Mouse (Mus musculus) E14TG2a.4 (cell line): ENCODE data around the gene Ppm1e.
A peak's percentile ranks its signal among the peaks of the same experiment; 100 is the strongest.

Experiments used
- H3K27me3 ChIP-seq: 2 replicates; pipeline ENCODE4 v1.6.1; 2014; ENCODE audit warnings: low read length, control low read depth; ENCODE audit not compliant: insufficient read depth
- H3K36me3 ChIP-seq: 2 replicates; pipeline ENCODE4 v1.6.1; 2014; ENCODE audit warnings: low read length, control low read depth; ENCODE audit not compliant: insufficient read depth
- H3K4me1 ChIP-seq: replicated peaks from 2 replicates; pipeline ENCODE4 v1.6.1; 2014; ENCODE audit warnings: low read depth, low read length, control low read depth
- H3K4me3 ChIP-seq: replicated peaks from 2 replicates; pipeline ENCODE4 v1.5.1; 2014; ENCODE audit warnings: mild to moderate bottlenecking, low read length
- H3K9me3 ChIP-seq: 2 replicates; pipeline ENCODE4 v1.6.1; 2014; ENCODE audit warnings: low read length, control low read depth
- CTCF ChIP-seq: conservative IDR thresholded peaks from 2 replicates; pipeline ENCODE4 v1.5.1; 2014; ENCODE audit warnings: low read length
- NANOG ChIP-seq: IDR thresholded peaks from 2 replicates; pipeline ENCODE4 v1.6.1; 2014; ENCODE audit warnings: borderline replicate concordance, low read length, mixed read lengths
- POU5F1 ChIP-seq: IDR thresholded peaks from 2 replicates; pipeline ENCODE4 v1.6.1; 2014; ENCODE audit warnings: low read length, borderline replicate concordance

Ppm1e gene

GRCm38 (mm10) chr11:87367865-87368580, 9.2 kb upstream of the Ppm1e start:
- no peaks in the 10 kb centered on the region for H3K27me3 ChIP-seq
- no peak overlapping the region for H3K4me3 ChIP-seq
- no peaks in the 10 kb centered on the region for H3K36me3 ChIP-seq
- TF ChIP-seq CTCF (no peak), NANOG (no peak), POU5F1 (no peak)
- no peaks in the 10 kb centered on the region for H3K9me3 ChIP-seq
- no peaks in the 10 kb centered on the region for H3K4me1 ChIP-seq

- Histone ChIP-seq H3K4me3 (no peak overlapping the region), H3K36me3 (no peaks in the 10 kb centered on the region), H3K27me3 (no peaks in the 10 kb centered on the region), H3K9me3 (no peaks in the 10 kb centered on the region), H3K4me1 (no peaks in the 10 kb centered on the region)
- no peak for TF ChIP-seq POU5F1
- no peak for TF ChIP-seq CTCF
- TF ChIP-seq NANOG, result no peak
Measured at GRCm38 (mm10) chr11:87367061-87367460, 8.2 kb upstream of the Ppm1e start.

DNA sequence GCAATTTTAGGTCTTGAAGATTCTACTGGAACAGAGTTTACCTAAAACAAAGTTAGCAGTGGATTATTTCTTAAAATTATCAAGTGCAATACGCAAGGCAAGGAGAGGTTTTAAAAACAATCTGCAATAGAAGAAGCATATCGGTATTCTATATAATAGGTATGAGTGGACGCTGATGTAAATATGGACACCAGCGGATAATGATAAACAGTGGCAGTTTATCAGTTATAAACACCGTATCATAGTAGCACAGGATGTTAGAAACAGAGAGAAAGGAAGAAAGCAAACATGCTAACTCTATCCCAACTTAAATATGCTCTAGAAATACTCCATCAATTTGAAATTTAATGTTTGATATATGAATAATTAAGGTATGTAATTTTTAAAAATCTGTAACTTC, 6.3 kb upstream of the Ppm1e start:
- H3K27me3 ChIP-seq, result peaks cover 5% of the 10 kb centered on the region
- H3K4me1 ChIP-seq, result no peaks in the 10 kb centered on the region
- no peaks in the 10 kb centered on the region for H3K9me3 ChIP-seq
- H3K36me3 ChIP-seq, result no peaks in the 10 kb centered on the region
- H3K4me3 ChIP-seq, result no peak overlapping the region
- TF ChIP-seq POU5F1 (no peak), NANOG (no peak), CTCF (no peak)

DNA sequence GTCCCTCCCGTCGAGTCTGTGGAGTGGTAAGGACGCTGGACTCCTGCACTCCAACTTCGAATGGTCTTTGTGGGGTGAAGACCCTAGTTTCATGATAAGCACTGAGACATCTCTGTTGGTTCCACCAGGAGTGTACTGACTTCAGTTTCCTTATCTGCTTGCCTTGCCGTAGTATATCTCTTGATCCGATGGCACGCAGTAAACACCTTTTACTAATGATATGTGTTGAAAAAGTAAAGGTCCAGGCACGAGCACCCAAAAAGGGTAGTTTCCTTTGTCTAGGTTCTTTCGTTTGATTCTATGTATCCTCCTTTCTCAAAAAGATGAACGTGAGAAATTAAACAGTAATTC, 414 bp upstream of the Ppm1e start:
- no peaks in the 10 kb centered on the region for H3K9me3 ChIP-seq
- TF ChIP-seq POU5F1 (no peak), NANOG (no peak), CTCF (no peak)
- peak overlapping the region; percentile 93 for H3K4me3 ChIP-seq
- peaks cover 15% of the 10 kb centered on the region for H3K4me1 ChIP-seq
- no peaks in the 10 kb centered on the region for H3K36me3 ChIP-seq
- H3K27me3 ChIP-seq, result peaks cover 47% of the 10 kb centered on the region

DNA sequence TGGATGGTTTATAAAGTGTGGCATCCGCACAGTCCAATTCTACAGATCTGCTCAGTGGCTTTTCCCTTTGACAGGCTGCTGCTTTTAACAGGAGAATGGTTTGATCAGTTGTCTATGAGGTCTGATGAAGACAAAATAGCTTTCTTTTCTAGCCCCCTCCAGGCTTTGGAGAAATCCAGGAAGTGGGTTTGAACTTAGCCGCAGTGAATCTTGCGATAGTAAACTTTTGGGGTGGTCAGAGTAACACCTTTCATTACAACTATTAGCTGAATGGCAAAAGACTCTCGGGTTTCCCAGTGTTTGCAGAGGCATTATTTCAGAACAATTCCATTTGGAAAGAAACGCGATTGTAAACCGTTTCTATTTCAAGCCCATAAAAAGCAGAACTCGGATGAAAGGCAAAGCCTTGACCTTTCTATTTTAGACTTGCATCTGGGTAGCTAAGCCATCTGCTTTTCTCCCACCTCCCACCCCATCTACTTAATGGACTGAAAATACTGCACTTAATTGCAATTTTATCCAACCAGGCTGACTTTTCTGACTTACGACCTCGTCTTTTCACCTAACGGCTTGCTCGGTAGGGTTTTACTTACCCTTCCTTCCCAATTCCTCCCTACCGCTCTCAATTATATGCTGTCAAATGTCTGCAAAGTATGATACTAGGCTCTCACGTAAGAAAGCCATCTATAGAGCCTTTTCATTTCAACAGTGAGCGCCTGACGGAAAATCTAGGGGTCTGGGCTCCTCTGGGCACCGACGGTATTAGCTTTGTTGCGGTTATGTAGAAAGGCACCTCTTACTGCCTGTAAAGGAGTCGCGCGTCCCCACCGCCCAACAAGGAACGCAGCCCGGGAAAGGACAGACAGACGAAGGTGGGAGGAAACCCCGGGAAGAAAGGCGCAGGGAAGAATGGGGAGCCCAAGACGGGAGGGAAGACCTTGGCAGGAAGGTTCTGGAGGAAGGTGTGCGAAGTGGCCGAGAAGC, 1.2 kb downstream of the Ppm1e start:
- Histone ChIP-seq H3K4me3 (peak overlapping the region; percentile 93), H3K27me3 (peaks cover 47% of the 10 kb centered on the region), H3K36me3 (no peaks in the 10 kb centered on the region), H3K9me3 (no peaks in the 10 kb centered on the region), H3K4me1 (peaks cover 26% of the 10 kb centered on the region)
- TF ChIP-seq CTCF (no peak), NANOG (no peak), POU5F1 (no peak)

DNA sequence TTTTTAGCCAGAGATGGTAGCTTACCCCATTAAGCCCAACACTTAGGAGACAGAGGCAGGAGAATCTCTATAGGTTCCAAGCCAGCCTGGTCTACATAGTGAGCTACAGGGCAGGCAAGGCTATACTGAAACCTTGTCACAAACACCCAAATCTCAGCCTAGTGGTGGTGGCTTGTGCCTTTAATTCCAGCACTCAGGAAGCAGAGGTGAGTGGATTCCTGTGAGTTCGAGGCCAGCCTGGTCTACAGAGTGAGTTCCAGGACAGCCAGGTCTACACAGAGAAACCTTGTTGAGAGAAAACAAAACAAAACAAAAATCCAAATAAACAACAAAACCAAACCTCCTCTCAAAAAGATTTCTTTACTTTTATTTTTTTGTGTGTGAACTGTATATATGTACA, 4.0 kb downstream of the Ppm1e start:
- Histone ChIP-seq H3K4me3 (no peak overlapping the region), H3K27me3 (peaks cover 40% of the 10 kb centered on the region), H3K36me3 (no peaks in the 10 kb centered on the region), H3K4me1 (peaks cover 26% of the 10 kb centered on the region), H3K9me3 (no peaks in the 10 kb centered on the region)
- TF ChIP-seq CTCF, result no peak
- TF ChIP-seq POU5F1, result no peak
- TF ChIP-seq NANOG, result no peak

GRCm38 (mm10) chr11:87353646-87354170, 5.1 kb downstream of the Ppm1e start:
- H3K27me3 ChIP-seq, result peaks cover 33% of the 10 kb centered on the region
- no peak for TF ChIP-seq CTCF
- TF ChIP-seq NANOG, result no peak
- TF ChIP-seq POU5F1, result no peak

GRCm38 (mm10) chr11:87326381-87326780, 32.4 kb downstream of the Ppm1e start:
- Histone ChIP-seq H3K4me3 (no peak overlapping the region), H3K27me3 (no peaks in the 10 kb centered on the region), H3K4me1 (peaks cover 6% of the 10 kb centered on the region), H3K9me3 (no peaks in the 10 kb centered on the region), H3K36me3 (no peaks in the 10 kb centered on the region)
- TF ChIP-seq NANOG, result no peak
- no peak for TF ChIP-seq POU5F1
- TF ChIP-seq CTCF, result no peak

More at GRCm38 (mm10) chr11:87353646-87354170, 5.1 kb downstream of the Ppm1e start:
- no peaks in the 10 kb centered on the region for H3K36me3 ChIP-seq
- H3K4me1 ChIP-seq, result peaks cover 21% of the 10 kb centered on the region
- no peaks in the 10 kb centered on the region for H3K9me3 ChIP-seq
- H3K4me3 ChIP-seq, result no peak overlapping the region
